ENCODE assay signal across 22 mouse cellular contexts in the genomic region with DNA sequence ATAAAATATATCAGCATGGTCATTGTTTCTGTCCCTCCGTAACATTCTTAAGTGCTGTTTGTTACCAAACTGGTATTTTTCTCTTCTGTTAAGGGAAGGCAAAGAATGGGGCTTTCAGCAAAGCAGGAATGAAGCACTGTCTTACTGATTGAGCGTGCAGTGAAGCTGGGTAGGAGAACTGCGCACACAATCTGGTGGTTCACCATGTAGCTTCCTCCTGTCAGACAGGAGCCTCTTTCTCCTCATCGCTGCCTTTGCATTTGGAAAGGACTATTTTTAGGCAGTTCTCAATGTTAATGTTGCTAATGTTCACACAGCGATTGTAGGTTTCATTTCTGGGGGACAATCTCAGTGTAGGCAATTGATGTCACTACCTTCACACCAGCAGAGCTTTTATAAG.
"Had no signal": no experiment of that assay in that cellular context is flagged by ENCODE, and none has a peak within 500 bp of the region (broad histone marks: within the 10 kb centered on the region; RNA-seq: fewer than 3 reads in every experiment).

No protein-coding gene starts in this region.

- H3K9me3 ChIP-seq: heart, embryonic 10.5 days; heart, embryonic 12.5 days; hindbrain, embryonic 10.5 days; hindbrain, embryonic 12.5 days; intestine, embryonic 15.5 days; kidney, embryonic 15.5 days; limb, embryonic 13.5 days; limb, embryonic 15.5 days; liver, embryonic 12.5 days had no signal

- H3K27me3 ChIP-seq: heart, embryonic 12.5 days; hindbrain, embryonic 12.5 days; intestine, embryonic 15.5 days; kidney, embryonic 15.5 days; limb, embryonic 13.5 days; limb, embryonic 15.5 days; liver, embryonic 12.5 days had no signal

- ATAC-seq: hindbrain, embryonic 16.5 days; inflammation-experienced regulatory T-cells, adult 6 months; intestine, embryonic 15.5 days; intestine, postnatal 0 days; liver, embryonic 12.5 days had no signal

- H3K27ac ChIP-seq: gastrocnemius, adult 2 months; heart, adult 2 months; heart, embryonic 10.5 days; hindbrain, embryonic 10.5 days; hindbrain, embryonic 12.5 days; hindbrain, embryonic 14.5 days; intestine, embryonic 15.5 days; kidney, embryonic 15.5 days; kidney, postnatal 0 days; limb, embryonic 13.5 days; limb, embryonic 15.5 days; liver, embryonic 12.5 days; liver, embryonic 14.5 days had no signal

- H3K4me3 ChIP-seq: gastrocnemius, adult 2 months; heart, adult 2 months; heart, embryonic 10.5 days; heart, embryonic 12.5 days; hindbrain, embryonic 10.5 days; hindbrain, embryonic 12.5 days; intestine, embryonic 15.5 days; kidney, embryonic 15.5 days; limb, embryonic 13.5 days; limb, embryonic 15.5 days; liver, embryonic 12.5 days had no signal

- H3K36me3 ChIP-seq: hindbrain, embryonic 12.5 days; intestine, embryonic 15.5 days had no signal

- H3K9ac ChIP-seq: heart, embryonic 12.5 days; hindbrain, embryonic 12.5 days; hindbrain, embryonic 14.5 days; intestine, embryonic 15.5 days; kidney, embryonic 15.5 days; limb, embryonic 13.5 days; limb, embryonic 15.5 days; liver, embryonic 12.5 days; liver, embryonic 14.5 days had no signal

- H3K4me1 ChIP-seq: heart, embryonic 10.5 days; heart, embryonic 12.5 days; hindbrain, embryonic 10.5 days; intestine, embryonic 15.5 days; kidney, embryonic 15.5 days; limb, embryonic 13.5 days; limb, embryonic 15.5 days; liver, embryonic 12.5 days had no signal

- H3K4me2 ChIP-seq: heart, embryonic 12.5 days; hindbrain, embryonic 12.5 days; hindbrain, embryonic 14.5 days; intestine, embryonic 15.5 days; kidney, embryonic 15.5 days; limb, embryonic 13.5 days; limb, embryonic 15.5 days; liver, embryonic 12.5 days had no signal

- DNase-seq: gastrocnemius, adult 2 months; gastrocnemius, postnatal 10 days; gastrocnemius, postnatal 25 days; heart, adult 2 months; heart, postnatal 10 days; heart, postnatal 4 days; left cerebral cortex, postnatal 4 days had no signal
